Mouse (Mus musculus): ENCODE measurements around the gene Cdkn2aip.

GRCm38 (mm10) chr8:47726945-47727344, 13.2 kb upstream of the Cdkn2aip start:
- TF ChIP-seq CTCF (IDR thresholded peaks at IDR 0.05; ENCODE audit: low read depth, low read length) (no peak), POLR2AphosphoS5 (IDR thresholded peaks at IDR 0.05; ENCODE audit: insufficient replicate concordance, low read depth, low read length) (no peak)

Data from G1E (cell line).